Mouse (Mus musculus) left cerebral cortex, adult 9 months (tissue): ENCODE results near the gene Nudt2.
A peak's percentile ranks its signal among the peaks of the same experiment; 100 is the strongest.

Experiments used
- DNase-seq, 2 experiments: peaks; one replicate each; pipeline ENCODE4 v3.0.0; 2022; ENCODE audit warnings: low spot score in 2 of 2

Nudt2 gene

GRCm38 (mm10) chr4:41494378-41494777 is 29.4 kb downstream of the Nudt2 start:
- no peak for DNase-seq

GRCm38 (mm10) chr4:41495076-41495475 is 30.1 kb downstream of the Nudt2 start:
- no peak for DNase-seq

- DNase-seq, result peak in 1 of 2 experiments; percentile 51
These were observed 30.9 kb downstream of the Nudt2 start for GRCm38 (mm10) chr4:41495850-41496249.

GRCm38 (mm10) chr4:41497046-41497445 is 32.1 kb downstream of the Nudt2 start:
- no peak for DNase-seq

GRCm38 (mm10) chr4:41497579-41497978 is 32.6 kb downstream of the Nudt2 start:
- no peak for DNase-seq

GRCm38 (mm10) chr4:41497995-41498845 is 33.3 kb downstream of the Nudt2 start:
- no peak for DNase-seq

- no peak for DNase-seq
These were observed 34.0 kb downstream of the Nudt2 start for GRCm38 (mm10) chr4:41498921-41499391.

GRCm38 (mm10) chr4:41499619-41500018 is 34.7 kb downstream of the Nudt2 start:
- no peak for DNase-seq

GRCm38 (mm10) chr4:41500787-41501186 is 35.8 kb downstream of the Nudt2 start:
- no peak for DNase-seq

GRCm38 (mm10) chr4:41502171-41502940 is 37.4 kb downstream of the Nudt2 start:
- no peak for DNase-seq

- DNase-seq, result peak; percentile 85 to 95
These were observed 38.0 kb downstream of the Nudt2 start, which contains the start of gene AI464131 for GRCm38 (mm10) chr4:41502986-41503412. TSS of gene AI464131 (minus strand) at chr4:41503076.

- DNase-seq, result no peak
These were observed 39.4 kb downstream of the Nudt2 start for GRCm38 (mm10) chr4:41504325-41504724.

- no peak for DNase-seq
These were observed 40.2 kb downstream of the Nudt2 start for GRCm38 (mm10) chr4:41505131-41505551.

GRCm38 (mm10) chr4:41506156-41506555 is 41.2 kb downstream of the Nudt2 start:
- peak in 1 of 2 experiments; percentile 68 for DNase-seq

GRCm38 (mm10) chr4:41506906-41507305 is 42.0 kb downstream of the Nudt2 start:
- DNase-seq, result peak in 1 of 2 experiments; percentile 83

GRCm38 (mm10) chr4:41507326-41507924 is 42.5 kb downstream of the Nudt2 start:
- DNase-seq, result no peak

GRCm38 (mm10) chr4:41507998-41508397 is 43.0 kb downstream of the Nudt2 start:
- DNase-seq, result no peak

- DNase-seq, result no peak
These were observed 48.4 kb downstream of the Nudt2 start for GRCm38 (mm10) chr4:41513309-41513708.

GRCm38 (mm10) chr4:41513714-41514113 is 48.8 kb downstream of the Nudt2 start:
- DNase-seq, result no peak

- no peak for DNase-seq
These were observed 52.3 kb downstream of the Nudt2 start, which contains the start of gene 1110017D15Rik for GRCm38 (mm10) chr4:41517233-41517632. TSS of gene 1110017D15Rik (minus strand) at chr4:41517333.

- no peak for DNase-seq
These were observed 53.4 kb downstream of the Nudt2 start for GRCm38 (mm10) chr4:41518349-41518748.

- no peak for DNase-seq
These were observed 54.2 kb downstream of the Nudt2 start for GRCm38 (mm10) chr4:41519195-41519594.
